Mouse (Mus musculus) cerebellum, postnatal 10 days (tissue): ENCODE results near the gene Pard3b.
A peak's percentile ranks its signal among the peaks of the same experiment; 100 is the strongest.

Source experiments
- DNase-seq, 2 experiments: peaks; one replicate each; pipeline ENCODE4 v3.0.0; 2021; ENCODE audit warnings: mixed read lengths in 2 of 2

Gene Pard3b

GRCm38 (mm10) chr1:61756771-61757170 lies 118.1 kb downstream of the Pard3b start:
- no peak for DNase-seq

GRCm38 (mm10) chr1:61771213-61771612 lies 132.6 kb downstream of the Pard3b start:
- DNase-seq: peak; percentile 87

DNA sequence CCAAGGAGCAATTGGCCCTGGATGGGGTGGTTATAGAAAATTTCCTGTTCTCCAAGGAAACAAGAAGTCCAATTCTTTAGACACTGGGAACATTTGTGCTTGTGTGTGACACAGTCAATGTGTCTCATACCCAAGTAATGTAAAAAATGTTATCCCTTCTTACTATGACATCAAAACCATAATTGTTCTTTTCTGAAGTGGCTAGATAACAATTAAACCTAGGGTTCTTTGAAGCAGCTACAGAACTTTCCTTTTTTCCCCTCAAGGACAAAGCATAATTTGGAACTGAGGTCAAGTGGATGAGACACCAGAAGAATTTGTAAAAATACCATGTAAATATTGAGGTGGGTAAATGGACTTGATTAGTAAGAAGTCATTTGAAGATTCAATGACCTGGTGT lies 140.1 kb downstream of the Pard3b start:
- no peak for DNase-seq

- DNase-seq: peak; percentile 23 to 33
These were observed 141.3 kb downstream of the Pard3b start for GRCm38 (mm10) chr1:61779906-61780305.

- peak; percentile 49 to 69 for DNase-seq
These were observed 157.7 kb downstream of the Pard3b start for GRCm38 (mm10) chr1:61796296-61796695.

GRCm38 (mm10) chr1:61820213-61820612 lies 181.6 kb downstream of the Pard3b start:
- no peak for DNase-seq

- no peak for DNase-seq
These were observed 187.1 kb downstream of the Pard3b start for GRCm38 (mm10) chr1:61825560-61826191.

DNA sequence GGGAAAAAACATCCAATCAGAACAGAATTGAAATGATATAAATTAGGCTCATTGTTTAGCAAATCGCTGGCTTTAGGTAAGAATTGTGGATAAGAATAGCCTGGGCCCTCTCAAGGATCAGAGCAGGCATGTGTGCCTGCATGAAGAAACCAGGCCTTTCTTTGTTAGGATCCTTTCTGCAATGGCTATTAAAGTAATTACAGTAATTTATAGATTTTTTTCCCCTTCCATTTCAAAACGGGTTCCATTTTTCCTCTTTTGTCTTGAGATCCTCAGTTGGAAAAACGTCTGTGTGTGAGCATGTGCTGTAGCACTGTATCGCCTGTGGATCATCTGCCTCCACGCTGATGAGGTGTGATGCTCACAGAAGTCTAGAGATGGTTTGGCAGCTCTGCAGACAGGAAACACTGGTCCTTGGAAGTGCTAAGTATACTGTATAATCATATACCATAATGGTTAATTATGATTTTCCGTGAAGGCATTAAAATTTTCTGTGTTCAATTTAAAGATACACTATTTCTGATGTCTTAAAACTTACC lies 198.5 kb downstream of the Pard3b start:
- no peak for DNase-seq

- no peak for DNase-seq
These were observed 208.0 kb downstream of the Pard3b start for GRCm38 (mm10) chr1:61846606-61847005.

GRCm38 (mm10) chr1:61849029-61849714 lies 210.5 kb downstream of the Pard3b start:
- peak in 1 of 2 experiments; percentile 3 for DNase-seq

DNA sequence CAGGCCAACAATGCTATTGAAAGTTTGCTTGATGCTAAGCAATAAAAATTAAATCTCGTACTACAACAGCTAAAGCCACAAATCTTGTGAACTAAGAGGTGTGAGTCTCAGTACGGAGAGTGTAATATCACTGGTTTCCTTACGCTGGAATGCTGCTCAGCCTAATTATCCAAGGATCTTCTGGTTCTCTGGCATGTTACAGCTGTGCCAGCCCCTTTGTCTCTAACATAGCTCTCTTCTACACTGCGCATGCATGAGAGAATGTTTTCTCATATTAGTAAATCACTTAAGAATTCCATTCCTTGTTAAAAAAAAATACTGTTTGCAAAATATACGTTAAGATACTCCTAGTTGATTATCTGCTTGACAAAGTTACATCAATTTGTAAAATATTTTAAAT lies 211.8 kb downstream of the Pard3b start:
- DNase-seq: no peak

- DNase-seq: no peak
These were observed 212.6 kb downstream of the Pard3b start for GRCm38 (mm10) chr1:61851176-61851575.

DNA sequence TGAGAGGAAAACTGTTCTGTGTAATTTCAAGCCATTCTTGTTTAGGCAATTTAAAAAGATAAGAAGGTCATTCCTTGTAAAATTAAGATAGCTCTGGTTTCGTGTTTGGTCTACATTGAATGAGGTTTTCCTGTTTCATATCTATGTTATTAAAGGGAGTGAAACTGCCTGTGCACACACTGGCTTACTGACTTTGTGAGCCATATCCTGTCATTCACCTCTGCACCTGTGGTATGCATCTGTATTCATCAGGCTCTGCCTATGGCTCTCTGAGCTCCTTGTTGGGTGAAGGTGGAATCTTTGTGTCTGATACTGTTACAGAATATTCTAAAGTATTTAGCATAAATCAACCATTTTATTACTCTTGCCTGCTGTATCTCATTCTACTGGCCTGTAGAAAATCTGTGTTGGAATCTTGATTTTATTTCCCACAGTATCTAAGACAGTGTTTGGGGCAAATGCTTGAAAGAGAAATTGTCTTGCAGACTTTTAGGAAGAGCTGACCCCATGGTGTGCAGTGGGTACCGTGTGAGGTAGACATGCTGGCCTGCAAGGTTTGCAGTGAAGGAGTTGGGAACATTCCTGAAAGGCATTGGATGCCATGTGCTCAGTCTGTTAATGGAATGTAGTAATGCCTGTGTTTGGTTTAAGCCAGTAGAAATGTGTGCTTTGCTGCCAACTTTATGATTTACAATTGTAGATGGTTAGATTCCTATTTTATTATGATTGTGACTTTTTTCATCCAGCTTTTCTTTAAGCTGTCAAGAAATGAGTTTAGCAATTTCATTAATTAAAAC lies 228.9 kb downstream of the Pard3b start:
- DNase-seq: no peak

DNA sequence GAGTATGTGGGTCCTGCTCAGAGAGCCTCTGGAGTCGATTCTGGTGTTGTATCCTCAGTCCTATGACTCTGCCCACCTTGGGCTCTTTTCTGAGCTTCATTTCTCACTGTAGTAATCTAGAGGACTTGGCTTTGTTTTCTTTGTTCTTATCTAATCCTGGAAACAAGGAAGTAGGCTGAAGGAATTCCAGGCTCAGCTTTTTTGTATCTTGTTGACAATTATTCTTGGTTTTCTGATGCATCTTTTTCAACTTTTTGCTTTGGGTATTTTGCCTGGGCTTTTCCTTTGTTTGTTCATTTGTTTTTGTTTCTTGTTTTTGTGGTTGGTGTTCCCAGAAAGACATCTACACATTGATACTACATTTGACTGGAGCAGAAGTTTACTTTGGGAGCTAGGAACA lies 236.3 kb downstream of the Pard3b start:
- DNase-seq: no peak

DNA sequence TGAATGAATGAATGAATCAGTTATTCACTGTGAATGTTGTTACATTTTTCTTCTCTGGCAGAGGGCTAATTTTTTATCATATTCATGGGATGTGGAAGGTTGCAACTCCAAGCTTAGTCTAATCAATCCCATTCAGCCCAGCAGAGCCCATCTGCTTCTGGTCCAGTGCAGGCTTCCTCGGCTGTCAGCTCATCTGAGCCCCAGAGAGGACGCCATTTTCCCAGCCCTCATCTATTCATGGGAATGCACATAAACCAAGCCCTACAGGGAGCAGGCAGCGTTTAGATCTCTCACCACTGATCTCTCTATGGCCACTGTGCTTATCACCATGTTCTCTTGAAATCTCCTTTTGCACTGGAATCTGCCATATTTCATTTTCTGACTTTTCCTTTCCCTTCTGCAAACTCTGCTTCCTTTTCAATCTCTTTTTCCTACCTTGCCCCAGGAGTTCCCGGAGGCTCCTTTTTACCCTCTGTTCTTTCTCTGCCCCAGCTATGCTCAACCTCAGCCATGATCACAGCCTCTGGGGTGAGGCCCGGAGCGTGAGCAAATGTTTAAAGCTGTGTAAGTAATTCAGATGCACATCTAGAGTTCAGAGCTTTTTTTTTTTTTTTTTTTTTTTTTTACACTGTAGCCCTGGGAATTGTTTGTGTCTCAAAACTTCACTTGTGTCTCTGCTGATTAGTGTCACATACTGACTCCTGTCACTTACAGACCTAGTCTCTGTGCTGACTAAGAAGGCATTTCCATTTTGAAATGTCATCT lies 241.3 kb downstream of the Pard3b start:
- DNase-seq: no peak

- peak; percentile 95 to 96 for DNase-seq
These were observed 257.4 kb downstream of the Pard3b start for GRCm38 (mm10) chr1:61896048-61896447.

DNA sequence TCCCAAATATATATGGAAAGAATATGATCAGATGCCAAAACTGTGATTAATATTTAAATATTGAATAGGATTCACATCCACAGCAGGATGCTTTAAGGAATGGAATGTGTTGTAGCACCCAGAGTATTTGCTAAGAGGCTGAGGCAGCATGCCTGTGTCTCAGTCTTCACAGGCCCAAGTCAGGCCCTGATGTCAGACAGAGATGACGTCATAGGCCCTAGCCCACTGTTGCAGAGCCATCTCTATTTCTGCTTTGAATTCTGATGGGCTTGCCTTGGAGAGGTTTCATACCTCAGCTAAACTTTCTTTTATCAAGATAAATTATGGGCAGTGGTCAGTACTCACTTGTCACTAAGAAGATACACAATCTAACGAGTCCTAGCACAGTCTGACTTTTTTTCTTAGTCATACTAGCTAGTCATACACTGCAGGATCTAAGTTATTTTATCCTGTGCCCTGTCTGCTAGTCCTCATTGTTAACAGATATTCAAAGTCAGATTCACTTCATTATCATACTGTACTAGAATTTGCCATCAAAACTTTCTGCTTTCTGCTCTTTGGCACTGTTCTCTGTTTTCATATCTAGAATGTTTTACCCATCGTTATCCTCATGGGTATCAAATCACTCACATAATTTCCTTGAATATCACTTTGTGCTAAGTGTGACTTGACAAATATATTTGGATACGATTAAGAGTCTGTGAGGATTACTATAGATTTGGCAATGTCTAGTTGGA lies 264.8 kb downstream of the Pard3b start:
- no peak for DNase-seq

DNA sequence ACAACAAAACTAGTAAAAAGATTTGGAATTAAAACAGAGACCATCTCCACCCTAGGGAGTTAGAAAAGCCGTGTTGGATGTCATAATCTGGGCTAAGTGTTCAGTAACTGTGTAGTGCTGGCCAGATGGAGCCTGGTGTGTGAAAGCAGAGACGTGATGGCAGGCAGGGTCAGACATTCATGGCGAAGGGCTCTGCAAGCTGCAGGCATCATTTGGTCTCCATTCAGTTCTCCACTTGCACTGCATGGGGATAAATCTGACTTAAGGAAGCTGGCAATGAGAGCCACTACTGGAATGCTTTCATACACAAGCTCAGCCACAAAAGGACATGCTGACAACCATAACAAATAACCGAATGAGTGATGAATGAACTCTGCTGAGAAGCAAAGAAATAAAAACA lies 265.4 kb downstream of the Pard3b start:
- peak; percentile 31 to 45 for DNase-seq

DNA sequence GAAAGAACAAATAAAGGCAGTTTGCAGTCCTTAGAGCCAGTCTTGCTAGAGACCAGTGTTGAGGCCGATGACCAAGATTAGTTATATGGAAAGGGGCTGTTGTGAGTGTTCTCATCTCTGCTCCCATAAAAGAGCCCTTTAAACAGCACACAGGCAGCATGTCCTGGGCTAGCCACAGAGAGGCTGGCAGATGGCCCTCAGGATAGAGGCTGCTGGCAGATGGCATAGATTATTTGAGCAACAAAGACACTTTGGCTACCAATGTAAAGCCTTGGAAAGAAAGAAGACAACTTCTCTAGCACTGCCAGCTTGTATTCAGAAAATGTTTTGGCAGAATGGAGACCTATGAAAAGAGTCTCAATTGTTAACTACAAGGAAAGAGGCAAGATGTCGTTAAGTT lies 274.3 kb downstream of the Pard3b start:
- peak; percentile 91 to 94 for DNase-seq

GRCm38 (mm10) chr1:61924958-61925357 lies 286.3 kb downstream of the Pard3b start:
- peak; percentile 46 to 58 for DNase-seq

GRCm38 (mm10) chr1:61925541-61925940 lies 286.9 kb downstream of the Pard3b start:
- DNase-seq: no peak
